Mouse (Mus musculus) intestine, embryonic 15.5 days (tissue): ENCODE data around the gene Erlin1. TPM values are rescaled to one million over a fixed set of nuclear protein-coding genes. Genes with fewer than 3 reads are reported as not detected.

Source experiments
- ATAC-seq: fragments of 200-750 bp; cut with Nextera tagmentation; 2 replicates; pipeline ENCODE4 v1.8.0; 2017; ENCODE audit warnings: moderate TSS enrichment, moderate library complexity
- H3K27ac ChIP-seq: fragments of 300-500 bp; sonication (generic); 2 replicates; pipeline ENCODE4 v1.5.1; 2015; ENCODE audit warnings: mild to moderate bottlenecking, inconsistent platforms
- H3K27me3 ChIP-seq: fragments of 300-500 bp; sonication (generic); replicated peaks from 2 replicates; pipeline ENCODE4 v1.6.1; 2015; ENCODE audit warnings: inconsistent platforms
- H3K36me3 ChIP-seq: fragments of 300-500 bp; sonication (generic); 2 replicates; pipeline ENCODE4 v1.6.1; 2015; ENCODE audit warnings: inconsistent platforms
- H3K4me1 ChIP-seq: fragments of 300-500 bp; sonication (generic); replicated peaks from 2 replicates; pipeline ENCODE4 v1.6.1; 2015; ENCODE audit warnings: inconsistent platforms
- H3K4me2 ChIP-seq: fragments of 300-500 bp; sonication (generic); replicated peaks from 2 replicates; pipeline ENCODE4 v1.6.1; 2015; ENCODE audit warnings: mild to moderate bottlenecking, inconsistent platforms
- H3K4me3 ChIP-seq: fragments of 300-500 bp; sonication (generic); replicated peaks from 2 replicates; pipeline ENCODE4 v1.5.1; 2015; ENCODE audit warnings: inconsistent platforms
- H3K9ac ChIP-seq: fragments of 300-500 bp; sonication (generic); 2 replicates; pipeline ENCODE4 v1.6.1; 2015; ENCODE audit warnings: inconsistent platforms
- H3K9me3 ChIP-seq: fragments of 300-500 bp; sonication (generic); 2 replicates; pipeline ENCODE4 v1.6.1; 2016; ENCODE audit warnings: inconsistent platforms
- WGBS: fragments of 180-500 bp; shearing (Covaris S2); methylation state at CpG from one replicate; pipeline ENCODE4 v1.1.7; 2015; 5-methylcytosine and 5-hydroxymethylcytosine counted together
- polyA plus RNA-seq: library from polyadenylated mRNA; unstranded; fragments of >200 nt; fragmentation: Nextera tagmentation; extraction: Ambion mirVana; gene quantifications from 2 replicates; pipeline ENCODE4 v1.2.1, GENCODE M21; 2015

The Erlin1 gene
- polyA plus RNA-seq, 1 experiment from 2014 or later, result 38.4 TPM

DNA sequence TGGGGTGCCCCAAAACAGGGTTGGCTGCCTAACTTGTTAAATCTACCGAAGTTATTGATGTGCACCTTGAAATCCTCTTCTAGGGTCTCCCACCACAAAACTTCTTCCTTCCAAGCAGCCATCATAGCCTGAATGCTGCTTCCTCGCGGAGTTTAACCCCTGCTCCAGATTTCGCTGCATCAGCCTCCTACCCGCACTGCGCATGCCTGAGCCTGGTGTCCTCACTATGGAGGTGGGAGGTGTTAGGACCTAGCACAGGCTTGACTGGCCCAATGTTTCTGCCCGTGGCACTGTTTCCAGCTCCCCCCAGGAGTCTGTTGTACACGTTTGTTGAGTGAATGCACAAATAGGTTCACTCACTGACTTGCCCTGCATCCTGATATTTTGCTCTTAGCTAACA is 79.2 kb downstream of the Erlin1 start:
- no peak overlapping the region for H3K4me3 ChIP-seq

GRCm38 (mm10) chr19:43986069-43986794 is 83.4 kb downstream of the Erlin1 start, which contains the start of gene Cpn1:
Gene Cpn1 (minus strand): TSS chr19:43986556.
- H3K27me3 ChIP-seq, result no peaks in the 10 kb centered on the region
- H3K9ac ChIP-seq, result peak within 1 kb of the TSS; percentile 26; the same call in 1 of the 2 replicates
- 16% methylated on average over 30 of the region's 30 CpGs for WGBS
- no peaks in the 10 kb centered on the region for H3K9me3 ChIP-seq
- H3K27ac ChIP-seq, result peak within 1 kb of the TSS; percentile 54; the same call in 1 of the 2 replicates
- peak within 1 kb of the TSS; percentile 34 for H3K4me3 ChIP-seq
- H3K4me1 ChIP-seq, result no peaks in the 10 kb centered on the region
- H3K36me3 ChIP-seq, result no peaks in the 10 kb centered on the region
- ATAC-seq, result peak; percentile 89
- peak within 1 kb of the TSS; percentile 56 for H3K4me2 ChIP-seq

More for the DNA sequence above, 79.2 kb downstream of the Erlin1 start:
- Histone ChIP-seq H3K4me2 (no peak overlapping the region), H3K4me1 (no peaks in the 10 kb centered on the region), H3K27me3 (no peaks in the 10 kb centered on the region), H3K9ac (no peak overlapping the region), H3K36me3 (no peaks in the 10 kb centered on the region), H3K9me3 (no peaks in the 10 kb centered on the region), H3K27ac (no peak overlapping the region)
- 78% methylated on average over 8 of the region's 8 CpGs for WGBS
- ATAC-seq, result no peak

Other genes starting within 250 kb of the Erlin1 start
- gene Dnmbp, start 129.6 kb downstream of the Erlin1 start, polyA plus RNA-seq, result 35.9 and 37.0 TPM in 2 replicates
- 21.4 and 26.2 TPM in 2 replicates for gene Cpn1, start 83.2 kb downstream of the Erlin1 start, polyA plus RNA-seq
- 2.7 and 3.1 TPM in 2 replicates for gene Cyp2c23, start 40.6 kb downstream of the Erlin1 start, polyA plus RNA-seq
- gene Chuk, start 37.7 kb upstream of the Erlin1 start, polyA plus RNA-seq, result 38.8 and 40.2 TPM in 2 replicates
- gene Cwf19l1, start 66.1 kb upstream of the Erlin1 start, polyA plus RNA-seq, result 28.9 and 32.7 TPM in 2 replicates
- 87.8 and 91.9 TPM in 2 replicates for gene Bloc1s2, start 76.7 kb upstream of the Erlin1 start, polyA plus RNA-seq
- not detected in 2 replicates for gene Pkd2l1, start 122.7 kb upstream of the Erlin1 start, polyA plus RNA-seq
- gene Scd3, start 133.5 kb upstream of the Erlin1 start, polyA plus RNA-seq, result 0.15 and 0.54 TPM in 2 replicates
- gene Scd2, start 223.9 kb upstream of the Erlin1 start, polyA plus RNA-seq, result 417 and 432 TPM in 2 replicates